Mouse (Mus musculus) bone marrow, adult 2 months (tissue): ENCODE data around the gene BC005624.

Source experiments
- CTCF ChIP-seq: fragments of 200-500 bp; IDR thresholded peaks from 2 replicates; pipeline ENCODE4 v1.5.1; 2011; ENCODE audit warnings: low read length, control low read depth; ENCODE audit not compliant: control insufficient read depth, insufficient read depth
- POLR2A ChIP-seq: fragments of 200-500 bp; IDR thresholded peaks from 2 replicates; pipeline ENCODE4 v1.6.1; 2011; ENCODE audit warnings: low read depth, mild to moderate bottlenecking, control low read depth, low read length, borderline replicate concordance; ENCODE audit not compliant: control insufficient read depth

DNA sequence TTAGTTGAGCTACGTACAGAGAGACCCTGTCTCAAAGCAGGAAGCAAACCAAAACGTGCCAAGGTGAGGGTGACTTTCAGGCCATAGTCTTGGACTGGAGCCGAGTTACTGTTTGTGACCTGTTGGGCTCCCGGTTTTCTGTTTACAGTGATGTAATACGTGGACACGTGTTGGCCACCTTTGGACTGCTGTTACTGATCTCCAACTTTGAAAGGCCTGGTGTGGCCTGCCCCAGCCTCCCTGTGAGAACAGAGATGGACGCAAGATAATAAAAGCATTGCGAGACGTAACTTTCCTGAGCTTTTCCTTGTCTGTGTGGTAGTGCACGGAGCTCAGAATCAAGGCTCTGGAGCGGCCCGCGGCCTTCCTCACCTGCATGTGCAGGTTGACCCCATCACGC, 23.3 kb downstream of the BC005624 start:
- TF ChIP-seq POLR2A (no peak), CTCF (no peak)
